Mouse (Mus musculus) mammary gland, adult 2 months (tissue): ENCODE measurements around the gene Mief1. TPM values are rescaled to one million over a fixed set of nuclear protein-coding genes. Genes with fewer than 3 reads are reported as not detected.

ENCODE experiments used
- polyA plus RNA-seq: library from polyadenylated mRNA; depleted of rRNA; stranded (reverse); fragments of >200 nt; gene quantifications from 2 replicates; pipeline ENCODE4 v1.2.3, GENCODE M21; 2012; ENCODE audit warnings: low replicate concordance; rRNA removed

The Mief1 gene
- polyA plus RNA-seq, result 18.5 and 20.0 TPM in 2 replicates

DNA sequence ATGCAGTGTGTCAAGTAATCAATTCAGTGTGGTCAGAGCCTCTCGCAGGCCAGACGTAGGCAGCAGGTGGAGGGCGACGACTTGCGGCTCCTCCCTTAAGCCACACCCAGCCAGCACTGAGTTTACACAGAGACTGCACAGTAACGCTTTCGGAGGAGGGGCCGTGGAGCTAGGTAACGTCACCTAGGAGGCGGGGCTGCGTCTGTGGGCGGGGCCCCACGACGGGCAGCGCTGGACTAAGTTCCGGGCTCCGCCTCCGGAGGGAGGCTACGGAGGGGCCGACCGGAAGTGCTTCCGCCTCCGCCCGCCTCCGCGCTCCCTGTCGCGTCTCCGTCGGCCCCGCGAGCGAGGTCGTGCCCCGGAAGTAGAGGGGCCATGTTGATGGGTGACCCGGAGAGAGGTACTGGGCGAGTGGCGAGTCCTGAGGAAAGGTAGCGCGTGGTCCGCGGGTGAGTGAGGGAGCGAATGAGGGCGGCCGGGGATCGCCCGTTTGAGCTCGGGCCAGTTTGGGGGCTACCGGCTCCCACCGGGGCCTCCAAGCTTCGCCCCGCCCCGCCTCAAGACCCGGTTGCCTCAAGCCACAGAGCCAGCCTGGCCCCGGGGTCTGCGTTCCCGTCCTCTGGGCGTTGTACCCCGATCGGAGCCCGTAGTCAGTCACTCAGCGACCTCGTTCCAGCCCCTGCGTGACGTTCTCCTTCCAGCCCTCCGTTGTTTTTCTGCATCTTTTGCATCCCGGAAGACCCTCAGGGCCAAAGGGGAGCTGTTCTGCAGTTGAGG lies at the start of gene Mief1:
Gene Mief1, plus strand, starts transcription at position 286 of the 777 bp plus-strand sequence.

DNA sequence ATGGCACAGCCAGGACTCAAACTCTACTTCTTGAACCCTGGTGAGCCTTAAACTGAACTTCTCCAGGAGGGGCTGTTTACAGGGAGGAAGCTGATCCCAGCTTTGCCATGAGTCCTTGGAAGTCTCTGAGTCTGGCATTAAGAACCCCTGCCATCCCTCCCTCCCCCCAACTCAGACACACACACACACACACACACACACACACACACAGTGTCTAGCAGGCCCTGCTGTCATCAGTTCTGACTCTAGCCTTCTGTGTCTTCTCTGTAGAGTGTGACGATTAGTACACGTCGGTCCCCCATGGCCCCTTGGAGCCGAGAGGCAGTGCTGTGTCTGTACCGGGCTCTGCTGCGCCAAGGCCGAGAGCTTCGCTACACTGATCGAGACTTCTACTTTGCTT lies 1.7 kb downstream of the Mief1 start, which contains the start of gene AC140267.1:
Gene AC140267.1, plus strand, starts transcription at position 301 of the 400 bp plus-strand sequence.

DNA sequence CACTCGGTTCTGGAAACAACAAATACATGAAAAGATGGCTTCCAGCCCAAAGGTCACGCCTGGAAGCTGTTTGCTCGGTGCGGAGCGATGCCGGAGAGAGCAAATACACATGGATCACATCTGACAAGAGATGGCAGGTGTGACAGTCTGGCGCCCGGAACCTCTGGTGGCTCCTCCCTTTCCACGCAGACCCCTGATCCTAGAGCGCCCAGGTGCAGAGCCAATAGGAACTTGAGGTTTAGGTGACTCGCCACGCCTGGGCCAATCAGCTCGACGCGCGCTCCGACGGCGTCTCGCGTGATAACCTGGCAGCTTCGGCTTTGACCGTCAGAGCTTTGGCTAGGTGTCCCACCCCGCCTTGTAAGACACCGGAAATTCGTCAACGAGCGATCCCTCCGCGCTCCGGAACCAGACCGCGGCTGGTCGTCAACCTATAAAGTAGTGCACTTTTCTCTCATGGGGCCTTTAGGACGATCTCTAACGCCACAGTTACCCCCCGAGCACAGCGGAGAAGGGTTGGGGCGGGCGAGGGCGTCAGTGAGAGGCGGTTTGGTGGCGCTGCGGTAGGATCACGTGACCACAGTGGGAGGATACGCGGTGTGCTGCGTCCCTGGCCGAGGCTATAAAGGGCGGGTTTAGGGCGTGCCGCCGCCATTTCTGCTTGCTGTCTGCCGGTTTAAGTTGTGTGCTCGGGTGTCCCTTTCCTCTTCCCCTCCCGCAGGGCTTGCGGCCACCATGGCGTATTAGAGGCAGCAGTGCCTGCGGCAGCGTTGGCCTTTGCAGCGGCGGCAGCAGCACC lies 21.2 kb downstream of the Mief1 start, which contains the start of gene Atf4:
Gene Atf4, plus strand, starts transcription at position 338 of the 799 bp plus-strand sequence.

DNA sequence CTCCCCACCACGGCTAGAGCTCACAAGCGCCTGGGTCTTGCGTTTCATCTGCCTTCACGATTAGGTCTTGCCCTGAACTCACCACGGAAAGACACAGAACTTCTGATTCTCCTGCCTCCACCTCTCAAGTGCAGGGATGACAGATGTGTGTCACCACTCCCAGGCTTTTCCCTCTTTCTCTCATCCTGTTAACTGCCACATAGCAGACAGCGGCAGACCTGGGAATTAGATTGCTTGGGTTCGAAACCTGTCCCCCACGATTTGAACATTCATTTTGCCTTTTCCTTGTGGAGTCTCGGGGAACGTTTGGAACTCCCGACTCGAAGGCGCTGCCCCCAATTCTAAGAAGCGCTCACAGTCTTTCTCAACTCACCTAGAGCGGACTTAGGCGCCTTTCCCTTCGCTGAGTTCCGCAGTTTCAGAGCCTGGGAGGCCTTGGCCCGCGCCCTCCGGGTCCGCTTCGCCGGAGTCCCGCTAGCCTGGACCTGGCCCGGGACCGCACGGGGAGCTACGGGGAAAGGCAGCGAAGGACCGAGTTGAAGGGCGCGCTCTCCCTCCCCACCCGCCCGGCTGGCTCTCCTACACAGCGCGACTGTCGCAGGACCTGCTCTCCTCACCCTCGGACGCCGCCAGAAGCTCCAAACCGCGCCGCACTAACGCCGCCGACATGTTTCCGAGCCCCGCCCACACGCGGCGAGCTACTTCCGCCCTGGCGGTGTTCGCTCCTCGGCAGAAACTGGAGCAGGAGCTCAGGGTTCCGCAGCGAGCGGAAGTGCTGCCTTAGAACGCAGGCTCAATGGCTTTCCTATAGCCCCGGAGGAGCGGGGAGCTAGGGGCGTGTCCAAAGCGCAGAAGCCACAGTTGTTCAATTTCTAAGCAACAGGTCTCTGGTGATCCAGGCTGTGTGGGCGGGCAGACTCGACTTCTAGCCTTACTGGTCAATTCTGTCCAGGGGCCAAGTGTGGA lies 30.1 kb downstream of the Mief1 start, which contains the start of gene Rps19bp1:
Gene Rps19bp1, minus strand, starts transcription at position 706 of the 966 bp plus-strand sequence.

DNA sequence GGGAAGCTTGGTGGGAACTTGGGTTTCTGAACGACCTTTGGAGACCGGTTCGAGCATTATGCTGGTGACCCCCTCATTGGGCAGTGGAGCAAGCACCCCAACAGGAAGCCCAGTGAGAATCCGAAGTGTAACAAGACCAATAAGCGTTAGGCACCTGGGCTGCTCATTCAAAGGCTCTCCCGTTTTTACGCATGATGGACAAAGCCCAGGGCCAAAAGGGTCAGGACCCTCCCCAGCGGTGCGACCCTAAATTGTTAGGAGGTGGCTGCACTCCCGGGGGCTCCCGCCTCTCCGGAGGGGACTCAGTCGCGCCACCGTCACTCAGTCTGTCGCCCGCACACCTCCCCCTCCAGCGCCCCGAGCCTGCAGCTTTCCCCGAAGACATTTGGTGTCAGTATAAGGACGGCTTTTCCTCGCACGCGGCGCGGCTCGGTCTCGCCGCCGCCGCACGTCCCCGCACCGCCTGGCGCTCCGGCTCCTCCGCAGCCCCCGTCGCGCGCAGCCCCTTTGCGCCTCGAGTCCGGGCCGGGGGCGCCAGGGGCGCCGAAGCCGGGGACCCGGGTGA lies 53.1 kb downstream of the Mief1 start, which contains the start of gene Cacna1i:
Gene Cacna1i, plus strand, starts transcription at position 388 of the 565 bp plus-strand sequence.

Other genes starting within 250 kb of the Mief1 start
- gene Pdgfb, start 219.0 kb upstream of the Mief1 start, polyA plus RNA-seq, result 40.3 and 42.8 TPM in 2 replicates
- 53.8 and 69.3 TPM in 2 replicates for gene Syngr1, start 142.7 kb upstream of the Mief1 start, polyA plus RNA-seq
- gene Rpl3, start 142.2 kb upstream of the Mief1 start, polyA plus RNA-seq, result 443 and 476 TPM in 2 replicates
- gene Tab1, start 100.9 kb upstream of the Mief1 start, polyA plus RNA-seq, result 22.7 and 23.2 TPM in 2 replicates
- 4.7 and 5.7 TPM in 2 replicates for gene Mgat3, start 60.3 kb upstream of the Mief1 start, polyA plus RNA-seq
- gene AC140267.1, start 1.8 kb downstream of the Mief1 start, polyA plus RNA-seq, result not detected in 2 replicates
- gene Atf4, start 21.2 kb downstream of the Mief1 start, polyA plus RNA-seq, result 158 and 174 TPM in 2 replicates
- gene Rps19bp1, start 30.3 kb downstream of the Mief1 start, polyA plus RNA-seq, result 18.6 and 28.4 TPM in 2 replicates
- gene Cacna1i, start 53.2 kb downstream of the Mief1 start, polyA plus RNA-seq, result 2.7 and 9.1 TPM in 2 replicates